Mouse (Mus musculus) frontal cortex, adult (tissue): ENCODE results near the gene Col25a1.

Source experiments
- ATAC-seq: cut with Nextera tagmentation; 2 replicates; pipeline ENCODE4 v1.9.2; 2017; ENCODE audit warnings: mild to moderate bottlenecking, moderate library complexity, mixed read lengths; ENCODE audit not compliant: low TSS enrichment

Col25a1 gene

DNA sequence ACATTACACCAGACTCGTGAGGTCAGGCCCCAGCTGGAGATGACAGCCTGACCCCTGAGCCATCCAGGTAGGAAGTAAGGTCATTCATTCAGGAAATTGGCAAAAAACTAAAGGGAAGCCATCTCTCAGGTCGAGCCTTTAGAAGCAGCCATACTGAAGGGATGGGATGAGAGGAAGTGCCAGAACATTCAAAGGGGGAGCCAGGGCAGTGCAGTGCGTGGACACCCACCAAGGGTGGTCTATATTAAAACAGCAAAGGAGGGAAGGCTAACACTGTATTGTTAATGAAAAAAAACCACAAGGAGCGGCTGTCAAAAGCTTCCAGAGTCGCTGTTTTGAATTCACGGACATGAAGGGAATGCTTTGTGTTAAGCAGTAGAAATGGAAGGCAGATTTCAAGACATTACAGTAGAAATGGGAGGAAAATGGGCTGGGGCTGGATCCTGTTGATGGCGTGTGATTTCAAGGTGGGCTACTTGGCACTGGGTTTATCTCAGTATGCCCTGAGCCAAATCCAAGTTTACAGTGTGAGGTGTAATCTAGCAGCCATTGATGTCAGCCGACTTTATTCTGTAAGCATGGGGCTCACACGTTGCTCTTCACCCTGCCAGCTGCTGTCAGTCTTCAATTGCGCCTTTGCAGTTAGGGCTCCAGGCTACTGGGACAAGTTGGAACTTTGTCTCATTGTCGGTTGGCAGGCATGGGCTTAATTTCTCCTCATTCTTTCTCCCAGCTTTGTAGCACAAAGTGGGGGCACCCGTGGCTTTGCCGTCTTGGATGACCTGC lies 312.7 kb downstream of the Col25a1 start:
- ATAC-seq: no peak

DNA sequence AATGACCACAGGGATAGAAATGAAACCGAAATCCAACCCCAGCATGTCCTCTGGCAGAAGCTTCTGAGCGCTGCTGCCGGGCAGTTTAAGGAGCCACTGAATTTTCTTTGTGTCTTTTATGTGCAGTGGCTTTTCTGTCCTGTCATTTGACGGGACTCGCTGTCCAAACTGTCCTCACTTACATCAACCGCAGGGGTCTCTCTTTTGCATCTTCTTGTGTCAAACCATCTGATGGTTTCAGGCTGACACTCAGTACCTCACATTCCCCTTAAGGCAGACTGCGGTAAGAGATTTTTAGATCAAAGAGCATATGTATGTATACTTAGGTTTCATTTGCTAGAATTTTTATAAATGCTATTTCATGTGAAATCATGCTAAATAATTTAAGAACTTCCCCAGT lies 318.6 kb downstream of the Col25a1 start:
- ATAC-seq: no peak

DNA sequence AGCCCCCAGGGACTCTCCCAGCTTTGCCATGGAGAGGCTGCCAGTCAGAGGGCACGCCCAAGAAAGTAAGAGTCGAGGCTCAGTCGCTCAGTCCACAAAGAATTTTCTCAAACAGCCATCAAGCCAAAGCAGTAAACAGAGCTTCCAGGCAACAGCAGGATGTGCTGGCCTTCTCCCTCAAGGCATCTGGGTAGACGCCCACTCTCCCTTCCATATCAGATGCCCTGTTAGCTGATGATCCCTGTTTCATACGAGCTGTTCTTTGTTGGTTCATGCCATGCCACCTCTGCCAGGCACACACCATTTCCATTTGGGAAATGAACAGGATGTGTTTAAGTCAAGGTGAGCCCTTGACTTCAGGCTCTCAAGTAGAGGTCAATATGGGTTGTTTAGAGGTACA lies 334.1 kb downstream of the Col25a1 start:
- no peak for ATAC-seq

DNA sequence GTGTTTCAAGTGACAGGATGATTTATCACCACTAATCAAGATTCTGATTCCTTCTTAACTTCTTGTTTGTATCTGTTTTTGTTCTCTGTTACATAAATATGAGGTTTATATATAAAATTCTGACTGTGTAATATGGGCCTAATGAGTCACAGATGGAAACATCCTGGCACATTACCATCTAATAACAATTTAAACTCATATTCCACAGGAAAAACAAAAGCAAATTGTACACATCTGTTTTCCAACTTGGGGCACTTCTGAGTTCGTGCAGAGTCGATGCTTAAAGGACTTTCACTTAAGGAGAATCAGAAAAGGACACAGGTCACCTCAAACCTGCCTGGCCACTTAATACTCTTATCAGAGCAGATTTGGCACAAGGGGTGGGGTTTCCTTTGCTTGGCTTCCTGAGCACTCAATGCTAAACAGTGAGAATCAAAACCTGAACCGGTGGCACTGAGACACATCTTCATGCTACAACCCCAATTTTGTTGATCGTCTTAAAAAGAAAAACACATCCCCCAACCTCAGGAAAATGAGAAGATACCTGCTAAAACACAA lies 342.0 kb downstream of the Col25a1 start:
- ATAC-seq: no peak

DNA sequence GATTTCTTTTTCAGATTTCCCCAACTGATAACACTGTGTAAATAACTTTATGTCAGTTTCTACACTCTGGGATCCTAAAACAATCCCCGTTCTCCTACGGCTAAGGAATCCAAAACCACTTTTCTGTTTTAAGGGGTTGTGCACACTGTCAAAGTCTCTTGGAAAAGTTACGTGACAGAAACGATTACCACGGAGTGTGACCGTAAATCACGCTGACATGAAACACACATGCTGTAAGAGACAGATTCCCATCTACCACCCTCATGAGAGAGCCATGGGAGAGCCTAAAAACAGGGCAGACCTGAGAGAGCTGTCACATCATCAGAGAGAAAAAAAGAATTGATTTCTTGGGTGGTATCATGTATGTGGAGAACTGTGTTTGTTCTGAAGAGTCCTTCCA lies 342.7 kb downstream of the Col25a1 start:
- ATAC-seq: no peak

DNA sequence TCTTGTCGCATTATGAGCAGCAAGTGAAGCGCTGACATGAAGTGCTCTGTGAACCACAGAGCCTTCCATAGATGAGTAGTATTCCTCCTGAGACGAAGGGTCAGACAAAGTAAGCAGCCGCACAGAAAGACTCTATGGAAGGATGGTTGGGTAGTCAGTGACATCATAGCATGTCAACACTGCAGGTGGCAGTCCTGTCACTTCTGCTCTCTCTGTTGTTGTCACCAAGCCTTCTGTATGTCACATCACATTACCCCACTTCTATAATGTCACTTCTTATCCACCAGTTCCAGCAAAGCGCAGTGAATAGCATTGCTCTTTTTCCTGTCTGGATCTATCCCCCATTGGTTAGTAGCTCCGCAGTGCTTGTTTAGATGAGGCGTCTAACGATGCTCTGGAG lies 351.2 kb downstream of the Col25a1 start:
- no peak for ATAC-seq

DNA sequence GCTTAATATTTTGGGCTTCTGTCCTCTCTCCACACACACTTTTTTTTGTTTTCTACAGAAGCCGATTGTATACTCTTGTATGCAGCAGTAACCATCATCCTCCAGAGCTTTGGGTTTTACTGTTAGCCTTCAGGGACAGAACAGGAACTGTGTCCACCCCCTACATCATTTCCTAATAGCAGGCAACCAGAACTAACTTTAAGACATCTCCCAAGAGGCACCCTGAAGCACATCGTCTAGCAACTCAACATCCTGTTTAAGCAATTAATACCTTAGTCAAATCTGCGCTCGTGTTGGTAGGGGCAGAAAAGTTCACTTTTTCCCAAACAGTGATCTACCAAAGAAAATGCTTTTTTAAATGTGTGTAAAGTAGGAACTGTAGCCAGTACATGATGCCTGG lies 357.5 kb downstream of the Col25a1 start:
- ATAC-seq: no peak

DNA sequence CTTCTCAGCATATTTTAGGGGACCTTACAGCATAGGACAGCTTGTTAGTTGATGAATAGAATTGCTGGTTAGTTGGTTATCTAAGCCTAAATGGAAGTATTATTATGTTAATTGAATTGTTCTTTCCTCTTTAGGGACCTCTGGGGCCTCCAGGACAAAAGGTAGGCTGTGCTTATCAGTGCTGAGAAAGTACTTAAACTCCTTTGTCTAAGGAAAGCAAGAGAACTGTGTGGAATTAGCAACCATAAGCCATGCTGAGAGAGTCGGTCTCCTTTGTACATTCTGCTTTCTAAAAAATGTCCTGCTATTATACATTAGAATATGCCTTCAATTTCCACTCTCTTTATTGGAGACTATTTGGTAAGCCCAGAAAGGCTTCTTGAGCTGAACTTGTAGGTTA lies 362.9 kb downstream of the Col25a1 start:
- ATAC-seq: no peak

DNA sequence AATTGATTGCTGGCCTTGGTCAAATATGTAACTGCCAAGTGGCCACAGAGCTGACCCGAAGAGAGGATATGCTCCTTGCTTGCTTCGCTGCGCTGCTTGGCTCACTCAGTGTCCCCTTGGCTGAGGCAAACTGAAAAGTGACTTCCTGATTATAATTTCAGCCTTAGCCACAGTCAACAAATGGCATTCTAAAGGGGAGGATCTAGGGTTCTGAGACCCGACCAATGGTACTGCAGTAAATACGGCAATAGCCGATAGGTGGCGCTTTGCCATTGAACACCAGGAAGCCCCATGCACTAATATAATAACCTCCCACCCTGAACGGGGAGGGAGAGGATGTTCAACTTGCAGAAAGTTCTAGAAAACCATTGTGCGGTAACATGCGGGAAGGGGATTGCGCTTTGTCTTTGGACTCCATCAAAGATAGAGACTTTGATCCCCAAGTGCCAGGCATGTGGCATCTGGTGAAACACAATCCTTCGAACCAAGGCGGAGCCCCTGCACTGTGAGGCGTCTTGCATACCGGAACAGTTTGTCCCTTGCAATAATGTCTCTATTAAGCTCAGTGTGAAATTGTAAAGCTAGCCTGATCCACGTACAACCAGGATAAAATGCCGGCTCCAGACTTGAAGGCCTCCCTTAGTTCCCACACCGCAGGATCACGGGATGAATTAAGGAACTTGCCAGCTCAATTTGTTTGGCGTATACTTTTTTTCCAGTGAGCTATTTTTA lies 363.5 kb downstream of the Col25a1 start:
- ATAC-seq: no peak

DNA sequence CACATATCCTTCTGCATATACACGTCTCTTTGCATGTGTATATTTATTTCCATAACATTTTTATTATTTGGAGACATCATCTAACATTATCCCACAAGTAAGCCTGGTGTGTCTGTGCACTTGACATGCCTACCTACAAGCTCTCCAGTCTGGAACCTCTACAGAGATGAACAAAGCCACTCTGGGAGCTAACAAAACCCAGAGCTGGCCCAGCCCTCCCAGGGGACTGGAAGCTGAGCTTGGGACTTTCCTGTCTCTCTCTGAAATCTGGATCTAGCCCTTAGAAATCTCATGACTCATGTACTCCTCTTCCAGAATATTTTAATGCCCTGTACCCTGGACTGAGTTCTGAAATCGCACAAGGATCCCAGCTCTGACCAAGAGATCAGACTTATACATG lies 365.7 kb downstream of the Col25a1 start:
- ATAC-seq: no peak

DNA sequence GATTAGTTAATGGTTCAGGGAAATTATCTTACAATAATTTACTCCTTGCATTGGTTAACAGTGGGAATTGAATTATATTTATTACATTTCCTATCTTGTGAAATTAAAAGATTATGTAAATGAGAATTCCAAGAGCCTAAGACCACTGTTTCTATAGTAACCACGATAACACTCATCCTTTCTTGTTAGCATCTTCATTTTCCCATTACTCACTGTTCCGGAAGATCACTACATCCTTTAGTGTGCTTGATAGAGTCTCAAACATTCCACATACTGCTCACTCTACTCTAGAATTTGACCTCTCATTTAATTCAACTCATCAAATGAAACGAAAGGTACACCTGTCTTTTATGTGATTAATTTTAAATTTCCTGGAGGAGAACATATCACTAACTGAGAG lies 370.4 kb downstream of the Col25a1 start:
- no peak for ATAC-seq

DNA sequence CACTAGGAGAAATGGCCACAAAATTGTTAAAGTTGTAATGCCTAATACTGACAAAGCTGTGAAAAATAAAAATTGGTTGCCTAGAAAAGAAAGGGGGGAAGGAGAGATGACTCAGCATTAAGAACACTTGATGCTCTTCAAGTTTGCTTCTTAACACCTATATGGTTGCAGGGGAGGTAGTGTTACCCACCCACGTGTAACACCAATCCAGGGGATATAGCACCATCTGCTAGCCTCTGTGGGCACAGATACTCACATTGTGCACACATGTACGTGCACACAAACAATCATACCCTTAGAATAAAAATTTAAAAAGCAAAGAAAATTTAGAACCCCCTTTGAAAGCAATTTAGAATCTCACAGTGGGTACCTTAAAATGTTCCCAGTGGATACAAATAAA lies 377.0 kb downstream of the Col25a1 start:
- ATAC-seq: peak; percentile 93

DNA sequence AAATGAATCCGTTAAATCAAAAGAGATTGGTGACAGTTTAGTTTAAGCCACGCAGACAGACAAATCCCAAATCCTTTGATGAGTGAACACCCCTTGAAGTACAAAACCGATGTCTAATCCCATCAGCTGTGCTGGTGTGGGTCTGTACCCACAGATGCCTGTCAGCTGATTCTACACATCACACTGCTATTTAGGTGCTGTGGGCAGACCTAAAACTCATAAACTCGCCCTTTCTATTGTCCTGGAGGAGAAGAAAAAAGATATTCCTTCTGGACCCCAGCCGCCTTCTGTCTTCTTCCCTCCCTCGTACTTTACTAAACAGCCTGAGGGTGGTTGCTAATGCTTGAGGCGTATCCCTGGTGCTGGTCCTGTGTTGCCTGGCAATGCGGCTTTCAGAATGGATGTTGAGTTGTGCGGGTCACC lies 387.2 kb downstream of the Col25a1 start:
- peak; percentile 55; the same call in 1 of the 2 replicates for ATAC-seq

DNA sequence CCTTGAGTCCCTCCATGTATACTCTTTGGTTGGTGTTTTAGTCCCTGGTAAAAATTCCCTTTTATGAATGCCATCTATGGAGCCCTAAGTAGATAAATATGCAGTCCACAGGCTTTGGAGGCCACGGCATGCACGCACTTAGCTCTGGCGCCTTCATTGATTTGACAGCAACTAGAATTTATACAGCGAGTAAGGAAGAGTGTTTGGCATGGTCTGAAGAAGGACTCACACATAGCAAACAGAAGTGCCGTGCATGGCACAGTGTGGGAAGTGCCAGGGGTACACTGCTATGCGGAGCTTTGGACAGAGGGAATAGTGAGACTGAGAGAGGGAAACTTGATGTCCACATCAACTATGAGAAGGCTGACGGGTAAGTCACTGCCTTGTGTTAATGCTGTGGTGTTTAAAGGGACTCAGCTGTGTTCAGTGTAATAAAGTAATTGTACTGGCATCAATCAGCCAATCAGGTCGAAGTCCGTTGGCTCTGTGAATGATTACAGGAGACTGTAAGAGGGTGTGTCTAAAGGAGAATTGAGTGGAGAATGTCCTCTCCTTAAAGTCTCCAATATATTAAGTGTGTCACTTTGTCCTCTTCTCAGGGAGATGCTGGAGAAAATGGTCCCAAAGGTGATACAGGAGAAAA lies 390.7 kb downstream of the Col25a1 start:
- ATAC-seq: no peak

DNA sequence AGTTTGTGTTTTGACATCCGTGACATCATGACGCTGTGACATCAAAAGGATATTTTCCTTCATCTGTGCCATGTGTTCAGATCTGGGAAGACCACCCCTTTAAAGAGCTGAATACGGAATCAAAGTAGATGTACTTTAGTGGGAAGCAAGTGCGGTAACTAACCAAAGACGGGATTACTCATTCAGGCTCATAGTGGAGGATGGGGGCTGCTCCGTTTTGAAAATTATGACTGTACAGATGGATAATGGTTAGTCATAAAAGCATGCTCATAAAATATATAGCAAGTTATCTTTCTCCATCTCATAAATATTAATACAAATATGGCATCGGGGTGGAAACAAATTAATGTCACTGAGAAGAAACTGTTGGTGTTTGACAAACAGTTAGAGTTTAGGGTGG lies 391.7 kb downstream of the Col25a1 start:
- no peak for ATAC-seq

DNA sequence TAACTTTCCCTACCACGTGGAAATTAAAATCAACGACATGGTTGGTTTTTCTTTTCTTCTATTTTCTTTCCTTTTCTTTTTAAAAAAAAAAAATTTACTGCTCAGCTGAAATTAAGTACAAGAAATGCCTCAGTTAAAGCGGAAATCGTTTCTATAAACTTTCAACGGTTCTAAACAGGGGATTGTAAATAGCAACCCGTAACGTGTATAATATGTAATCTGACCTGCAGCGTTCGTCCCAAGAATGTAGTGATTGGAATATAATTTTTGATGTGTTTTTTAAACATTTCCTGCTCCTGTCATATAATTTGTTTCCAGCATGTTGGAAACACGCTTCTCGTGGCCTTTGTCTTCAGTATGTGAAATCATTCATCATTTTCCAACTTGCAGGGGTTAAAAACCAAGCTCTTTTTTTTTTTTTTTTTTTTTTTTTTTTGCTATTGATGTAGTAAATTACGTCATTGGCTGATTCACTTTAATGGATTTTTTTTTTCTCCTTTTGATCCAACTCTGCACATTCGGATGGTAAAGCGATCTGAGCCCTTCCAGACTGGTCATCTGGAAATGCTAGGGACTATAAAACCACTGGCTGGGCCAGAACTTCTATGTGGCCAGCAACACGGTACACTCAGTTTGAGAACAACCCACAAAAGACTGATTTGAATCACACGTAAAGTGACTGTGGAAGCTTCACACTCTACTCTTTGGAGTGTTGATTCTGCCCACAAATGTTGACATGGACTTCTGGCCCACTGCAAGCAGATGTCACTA lies 393.3 kb downstream of the Col25a1 start:
- no peak for ATAC-seq

DNA sequence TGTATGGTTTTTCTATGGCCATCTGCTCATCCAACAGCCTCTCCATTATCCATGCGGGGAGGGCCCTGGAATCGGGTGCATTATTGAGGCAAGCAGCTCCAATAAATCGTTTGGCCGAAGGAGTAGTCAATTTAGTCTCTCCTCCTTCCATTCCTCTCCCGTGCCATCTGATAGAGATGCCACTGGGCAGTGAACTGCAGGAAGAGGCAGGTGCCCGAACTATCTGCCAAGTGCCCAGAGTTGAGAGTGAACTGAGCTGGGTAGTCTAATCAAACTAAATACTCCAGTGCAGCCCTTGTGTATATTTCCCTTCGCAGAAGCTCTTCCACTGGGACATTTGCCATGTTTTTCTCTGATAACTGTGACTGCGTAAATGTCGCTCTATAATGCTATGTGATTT lies 403.7 kb downstream of the Col25a1 start:
- ATAC-seq: no peak

DNA sequence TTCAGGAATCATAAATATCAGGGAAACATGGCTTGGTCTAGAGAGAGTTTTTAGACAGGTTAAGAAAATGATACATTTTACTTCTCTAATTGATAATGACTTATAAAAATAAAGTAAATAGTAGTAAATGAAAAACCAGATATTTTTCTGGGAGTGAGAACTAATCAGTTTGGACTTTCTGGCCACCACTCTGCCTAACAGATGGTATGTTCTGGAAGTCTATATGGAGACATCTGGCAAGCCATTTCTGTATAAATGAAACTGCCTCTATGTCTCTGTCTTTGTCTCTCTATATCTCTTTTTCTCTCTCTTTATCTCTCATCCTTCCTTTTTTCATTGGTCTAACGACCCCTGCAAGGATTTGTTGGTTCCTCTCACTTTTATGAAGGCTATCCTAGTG lies 410.2 kb downstream of the Col25a1 start:
- no peak for ATAC-seq

DNA sequence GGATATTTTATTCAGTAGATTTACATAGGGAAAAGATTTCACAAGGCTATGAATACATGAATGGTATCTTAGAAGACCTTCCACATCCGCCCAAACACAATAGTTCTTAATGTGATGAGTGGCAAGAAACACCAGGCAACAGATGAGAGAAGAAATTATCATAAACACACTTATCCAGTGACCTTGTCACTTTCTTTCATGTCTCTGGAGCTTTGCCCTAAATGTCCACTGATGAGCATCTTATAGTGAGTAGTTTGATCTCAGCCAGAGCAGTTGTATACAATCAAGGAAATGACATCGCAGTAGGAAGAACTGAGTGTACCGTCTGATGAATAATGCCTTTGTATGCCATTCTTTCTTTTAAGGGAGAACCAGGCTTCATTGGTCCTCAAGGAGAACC lies 414.7 kb downstream of the Col25a1 start:
- ATAC-seq: no peak

DNA sequence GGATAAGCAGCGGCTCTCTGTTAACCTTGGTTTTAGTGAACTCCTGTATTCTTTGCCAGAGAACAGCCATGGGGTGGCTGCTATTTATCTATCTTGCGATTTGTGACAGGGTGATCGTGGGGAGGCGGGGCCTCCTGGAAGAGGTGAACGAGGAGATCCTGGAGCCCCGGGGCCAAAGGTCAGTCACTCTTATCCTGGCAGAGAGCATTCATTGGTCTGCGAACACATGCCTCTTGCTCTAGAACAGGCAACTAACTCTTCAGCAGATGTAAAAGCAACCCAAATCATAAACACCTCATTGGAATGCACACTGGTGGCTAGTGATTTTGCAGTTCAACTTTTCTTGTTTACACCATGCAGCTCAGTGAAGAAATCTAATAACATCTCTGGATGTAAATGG lies 417.8 kb downstream of the Col25a1 start:
- no peak for ATAC-seq

DNA sequence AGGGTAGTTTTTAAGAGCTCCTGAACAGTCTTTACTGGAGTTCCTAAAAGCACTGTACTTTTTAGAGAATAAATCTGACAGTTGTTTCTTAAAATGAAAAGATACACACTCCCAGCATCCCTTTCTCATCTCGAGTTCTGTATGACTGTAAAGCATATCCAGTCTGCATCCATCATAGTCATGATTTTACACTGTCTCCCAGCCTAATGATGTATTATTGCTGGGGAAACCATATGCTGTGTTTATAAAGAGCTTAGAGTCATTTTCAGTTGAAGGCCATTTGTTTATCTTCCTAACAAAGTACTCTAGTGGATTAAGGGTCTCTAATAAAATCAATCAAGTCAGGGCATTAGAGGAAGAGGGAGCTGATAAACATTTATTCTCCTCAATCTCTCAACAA lies 425.0 kb downstream of the Col25a1 start:
- no peak for ATAC-seq

DNA sequence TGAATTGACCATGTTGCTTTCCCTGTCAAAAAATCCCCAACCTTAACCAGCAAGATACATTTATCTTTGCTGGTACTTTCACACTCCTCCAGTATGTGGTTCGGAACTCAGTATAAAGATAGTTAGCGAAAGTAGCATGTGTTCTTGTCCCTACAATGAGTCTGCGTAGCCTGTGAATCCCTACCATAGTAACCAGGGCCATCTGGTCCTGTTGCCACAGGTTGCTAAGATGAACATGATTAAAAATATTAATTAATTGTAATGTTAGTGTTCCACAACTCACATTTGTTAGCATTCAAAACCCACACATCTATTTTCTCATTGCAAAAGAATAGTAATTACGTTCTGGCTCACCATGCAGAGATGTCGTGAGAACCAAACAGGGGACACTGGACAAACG lies 434.3 kb downstream of the Col25a1 start:
- ATAC-seq: no peak
